Mouse (Mus musculus) macrophage (primary cell): ENCODE data around the gene Gbe1. TPM values are rescaled to one million over a fixed set of nuclear protein-coding genes. Genes with fewer than 3 reads are reported as not detected.

Source experiments
- H3K27ac ChIP-seq: fragments of 350-480 bp; formaldehyde crosslinking; 2 replicates; pipeline ENCODE4 v1.9.0; 2021
- H3K36me3 ChIP-seq: fragments of 350-480 bp; formaldehyde crosslinking; 2 replicates; pipeline ENCODE4 v1.9.0; 2021; ENCODE audit errors: inconsistent target
- H3K4me3 ChIP-seq: fragments of 350-480 bp; formaldehyde crosslinking; 2 replicates; pipeline ENCODE4 v1.9.0; 2021; ENCODE audit errors: inconsistent target
- H3K79me2 ChIP-seq: fragments of 350-480 bp; formaldehyde crosslinking; 2 replicates; pipeline ENCODE4 v1.9.0; 2021; ENCODE audit errors: inconsistent target
- WGBS: methylation state at CpG from one replicate; pipeline ENCODE4 v1.1.7; 2026; ENCODE audit warnings: inconsistent platforms; ENCODE audit not compliant: missing documents; 5-methylcytosine and 5-hydroxymethylcytosine counted together
- polyA plus RNA-seq: library from polyadenylated mRNA; stranded (reverse); fragments of 250-400 nt; gene quantifications from 3 replicates; pipeline ENCODE4 v1.2.4, GENCODE M21; 2018; ENCODE audit warnings: inconsistent platforms

The Gbe1 gene
- polyA plus RNA-seq, 1 experiment from 2014 or later: 16.8 TPM

- no peak overlapping the region for H3K4me3 ChIP-seq
- H3K36me3 ChIP-seq: no peaks in the 10 kb centered on the region
- 73% methylated on average over 3 of the region's 3 CpGs for WGBS
- H3K79me2 ChIP-seq: no peaks in the 10 kb centered on the region
- H3K27ac ChIP-seq: no peak overlapping the region
Measured at GRCm38 (mm10) chr16:70421077-70421476, 107.3 kb downstream of the Gbe1 start.

- no peaks in the 10 kb centered on the region for H3K36me3 ChIP-seq
- 85% methylated on average over 6 of the region's 6 CpGs for WGBS
- no peaks in the 10 kb centered on the region for H3K79me2 ChIP-seq
- H3K4me3 ChIP-seq: no peak overlapping the region
- no peak overlapping the region for H3K27ac ChIP-seq
Measured at GRCm38 (mm10) chr16:70449520-70449919, 135.8 kb downstream of the Gbe1 start.

GRCm38 (mm10) chr16:70475583-70475982, 161.8 kb downstream of the Gbe1 start:
- H3K27ac ChIP-seq: no peak overlapping the region
- H3K79me2 ChIP-seq: no peaks in the 10 kb centered on the region
- no peak overlapping the region for H3K4me3 ChIP-seq
- no CpG with 5 or more reads among the region's 3 CpGs for WGBS
- no peaks in the 10 kb centered on the region for H3K36me3 ChIP-seq

- Histone ChIP-seq H3K79me2 (no peaks in the 10 kb centered on the region), H3K4me3 (no peak overlapping the region), H3K36me3 (no peaks in the 10 kb centered on the region), H3K27ac (no peak overlapping the region)
- 90% methylated on average over 4 of the region's 4 CpGs for WGBS
Measured at GRCm38 (mm10) chr16:70476161-70476560, 162.4 kb downstream of the Gbe1 start.

GRCm38 (mm10) chr16:70480494-70480893, 166.7 kb downstream of the Gbe1 start:
- WGBS: 95% methylated on average over 3 of the region's 3 CpGs
- H3K4me3 ChIP-seq: no peak overlapping the region
- H3K79me2 ChIP-seq: no peaks in the 10 kb centered on the region
- no peaks in the 10 kb centered on the region for H3K36me3 ChIP-seq
- H3K27ac ChIP-seq: no peak overlapping the region

- 14% methylated on average over 1 of the region's 1 CpGs for WGBS
- Histone ChIP-seq H3K79me2 (no peaks in the 10 kb centered on the region), H3K36me3 (no peaks in the 10 kb centered on the region), H3K27ac (no peak overlapping the region), H3K4me3 (no peak overlapping the region)
Measured at GRCm38 (mm10) chr16:70506457-70506856, 192.7 kb downstream of the Gbe1 start.

- H3K4me3 ChIP-seq: no peak overlapping the region
- H3K79me2 ChIP-seq: no peaks in the 10 kb centered on the region
- no peak overlapping the region for H3K27ac ChIP-seq
- 88% methylated on average over 3 of the region's 3 CpGs for WGBS
- H3K36me3 ChIP-seq: no peaks in the 10 kb centered on the region
Measured at GRCm38 (mm10) chr16:70510938-70511337, 197.2 kb downstream of the Gbe1 start.

- Histone ChIP-seq H3K79me2 (no peaks in the 10 kb centered on the region), H3K36me3 (no peaks in the 10 kb centered on the region), H3K27ac (no peak overlapping the region), H3K4me3 (no peak overlapping the region)
- 85% methylated on average over 2 of the region's 2 CpGs for WGBS
Measured at GRCm38 (mm10) chr16:70522861-70523260, 209.1 kb downstream of the Gbe1 start.

GRCm38 (mm10) chr16:70523566-70523965, 209.8 kb downstream of the Gbe1 start:
- Histone ChIP-seq H3K4me3 (no peak overlapping the region), H3K27ac (no peak overlapping the region), H3K79me2 (no peaks in the 10 kb centered on the region), H3K36me3 (no peaks in the 10 kb centered on the region)
- WGBS: 95% methylated on average over 8 of the region's 8 CpGs

- Histone ChIP-seq H3K4me3 (no peak overlapping the region), H3K36me3 (no peaks in the 10 kb centered on the region), H3K27ac (no peak overlapping the region), H3K79me2 (no peaks in the 10 kb centered on the region)
- 88% methylated on average over 4 of the region's 4 CpGs for WGBS
Measured at GRCm38 (mm10) chr16:70524273-70524672, 210.5 kb downstream of the Gbe1 start.

GRCm38 (mm10) chr16:70527224-70527623, 213.5 kb downstream of the Gbe1 start:
- Histone ChIP-seq H3K4me3 (no peak overlapping the region), H3K36me3 (no peaks in the 10 kb centered on the region), H3K27ac (no peak overlapping the region), H3K79me2 (no peaks in the 10 kb centered on the region)
- 95% methylated on average over 8 of the region's 8 CpGs for WGBS

- no peak overlapping the region for H3K27ac ChIP-seq
- H3K36me3 ChIP-seq: no peaks in the 10 kb centered on the region
- no peaks in the 10 kb centered on the region for H3K79me2 ChIP-seq
- 100% methylated on average over 2 of the region's 2 CpGs for WGBS
- no peak overlapping the region for H3K4me3 ChIP-seq
Measured at GRCm38 (mm10) chr16:70535224-70535623, 221.5 kb downstream of the Gbe1 start.

GRCm38 (mm10) chr16:70550835-70551234, 237.1 kb downstream of the Gbe1 start:
- H3K4me3 ChIP-seq: no peak overlapping the region
- WGBS: 95% methylated on average over 3 of the region's 3 CpGs
- H3K27ac ChIP-seq: no peak overlapping the region
- H3K79me2 ChIP-seq: no peaks in the 10 kb centered on the region
- H3K36me3 ChIP-seq: no peaks in the 10 kb centered on the region

GRCm38 (mm10) chr16:70561635-70562348, 248.0 kb downstream of the Gbe1 start:
- no peaks in the 10 kb centered on the region for H3K79me2 ChIP-seq
- H3K4me3 ChIP-seq: no peak overlapping the region
- 98% methylated on average over 10 of the region's 10 CpGs for WGBS
- no peak overlapping the region for H3K27ac ChIP-seq
- H3K36me3 ChIP-seq: no peaks in the 10 kb centered on the region

GRCm38 (mm10) chr16:70562574-70562973, 248.8 kb downstream of the Gbe1 start:
- WGBS: 90% methylated on average over 8 of the region's 8 CpGs
- H3K79me2 ChIP-seq: no peaks in the 10 kb centered on the region
- no peaks in the 10 kb centered on the region for H3K36me3 ChIP-seq
- no peak overlapping the region for H3K4me3 ChIP-seq
- H3K27ac ChIP-seq: no peak overlapping the region

GRCm38 (mm10) chr16:70563456-70563855, 249.7 kb downstream of the Gbe1 start:
- 91% methylated on average over 5 of the region's 5 CpGs for WGBS
- Histone ChIP-seq H3K36me3 (no peaks in the 10 kb centered on the region), H3K79me2 (no peaks in the 10 kb centered on the region), H3K4me3 (no peak overlapping the region), H3K27ac (no peak overlapping the region)
